Mouse (Mus musculus) cerebellum, adult 8-10 months (tissue): Measurements from ENCODE around the gene Gm3415.
"Not testable (repeated sequence)": the region's sequence is repeated elsewhere in the genome, so short reads cannot be mapped to it uniquely, and the experiment has no call there.

ENCODE experiments used
- DNase-seq: peaks from one replicate; pipeline ENCODE4 v3.0.0; 2022

Gm3415 gene

GRCm38 (mm10) chr5:146555836-146556235, at the start of gene Gm3415:
Gene Gm3415, plus strand, starts transcription at chr5:146556136.
- not testable (repeated sequence) for DNase-seq

DNA sequence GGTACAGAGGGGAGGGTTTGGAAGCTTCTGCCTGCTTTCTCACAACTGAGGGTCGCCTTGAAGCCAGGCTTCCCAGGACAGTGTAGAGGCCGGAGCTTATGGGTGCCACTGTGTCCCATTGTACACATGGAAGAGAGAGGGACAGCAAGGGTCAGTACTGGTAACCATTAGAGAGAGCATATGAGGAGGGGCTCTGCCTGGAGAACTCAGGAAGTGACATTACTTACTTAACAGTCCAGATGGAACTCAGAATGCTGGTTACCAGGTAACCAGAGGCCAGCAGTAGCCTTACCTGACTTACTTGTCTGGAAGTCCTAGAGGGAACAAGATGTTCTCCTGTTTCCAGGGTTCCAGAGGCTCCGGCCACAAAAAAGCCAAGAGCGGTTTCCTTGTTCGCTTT, 42.1 kb upstream of the Gm3415 start, which contains the start of gene Gm3402:
Gene Gm3402 (plus strand): TSS at position 301 of the 400 bp plus-strand sequence.
- DNase-seq = not testable (repeated sequence)

GRCm38 (mm10) chr5:146525501-146525900, 30.4 kb upstream of the Gm3415 start, which contains the start of gene Gm3404:
Gene Gm3404, plus strand, starts transcription at chr5:146525801.
- not testable (repeated sequence) for DNase-seq

DNA sequence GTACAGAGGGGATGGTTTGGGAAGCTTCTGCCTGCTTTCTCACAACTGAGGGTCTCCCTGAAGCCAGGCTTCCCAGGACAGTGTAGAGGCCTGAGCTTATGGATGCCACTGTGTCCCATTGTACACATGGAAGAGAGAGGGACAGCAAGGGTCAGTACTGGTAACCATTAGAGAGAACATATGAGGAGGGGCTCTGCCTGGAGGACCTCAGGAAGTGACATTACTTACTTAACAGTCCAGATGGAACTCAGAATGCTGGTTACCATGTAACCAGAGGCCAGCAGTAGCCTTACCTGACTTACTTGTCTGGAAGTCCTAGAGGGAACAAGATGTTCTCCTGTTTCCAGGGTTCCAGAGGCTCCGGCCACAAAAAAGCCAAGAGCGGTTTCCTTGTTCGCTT, 18.6 kb upstream of the Gm3415 start, which contains the start of gene Gm3409:
Gene Gm3409 (plus strand): TSS at position 301 of the 400 bp plus-strand sequence.
- not testable (repeated sequence) for DNase-seq

- no peak for DNase-seq
Measured at GRCm38 (mm10) chr5:146564259-146564658, 8.3 kb downstream of the Gm3415 start.

GRCm38 (mm10) chr5:146567054-146567453, 11.1 kb downstream of the Gm3415 start:
- no peak for DNase-seq

- not testable (repeated sequence) for DNase-seq
Measured at GRCm38 (mm10) chr5:146570179-146570578, 14.2 kb downstream of the Gm3415 start.

DNA sequence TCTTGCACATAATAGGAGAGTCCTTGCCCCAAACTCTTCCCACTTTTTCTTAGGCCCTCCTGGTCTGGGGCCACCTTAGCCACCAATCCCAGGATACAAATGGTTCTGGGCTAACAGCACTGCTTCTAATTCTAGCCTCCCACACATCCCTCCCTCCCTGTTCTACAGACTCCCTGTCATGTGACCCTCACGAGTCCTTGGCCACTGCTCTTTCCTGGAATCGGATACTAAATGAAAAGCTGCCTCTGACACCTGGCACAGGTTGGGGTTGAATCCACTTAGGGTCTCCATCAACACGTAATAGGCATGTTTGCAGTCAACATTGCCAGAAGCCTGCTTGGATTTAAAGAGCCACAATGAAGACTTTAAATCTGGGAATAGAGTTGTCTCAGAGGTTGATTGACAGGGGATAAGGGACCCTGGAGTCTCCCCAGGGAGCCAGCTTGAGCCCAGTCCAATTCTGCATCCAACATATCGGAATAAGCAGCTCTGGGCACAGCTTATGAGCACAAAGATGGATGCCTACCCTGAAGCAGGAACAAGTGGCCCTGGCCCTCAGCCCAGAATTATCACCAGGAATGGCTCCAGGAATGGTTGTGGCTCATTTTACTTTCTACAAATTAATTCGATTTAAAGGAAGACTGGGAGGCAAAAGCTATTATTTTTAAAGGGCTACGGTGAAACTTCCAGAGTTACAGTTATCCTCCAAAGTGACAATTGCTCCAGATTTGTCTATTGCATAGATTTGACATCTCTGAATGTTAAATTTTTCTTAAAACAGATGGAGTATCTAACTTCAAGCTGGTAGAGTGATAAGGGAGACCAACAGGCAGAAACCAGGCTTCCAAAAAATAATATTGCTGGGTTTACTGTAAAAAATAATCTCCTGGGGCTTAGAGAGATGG, 16.1 kb downstream of the Gm3415 start:
- DNase-seq = not testable (repeated sequence)

GRCm38 (mm10) chr5:146572735-146573042, 16.8 kb downstream of the Gm3415 start:
- DNase-seq = not testable (repeated sequence)

DNA sequence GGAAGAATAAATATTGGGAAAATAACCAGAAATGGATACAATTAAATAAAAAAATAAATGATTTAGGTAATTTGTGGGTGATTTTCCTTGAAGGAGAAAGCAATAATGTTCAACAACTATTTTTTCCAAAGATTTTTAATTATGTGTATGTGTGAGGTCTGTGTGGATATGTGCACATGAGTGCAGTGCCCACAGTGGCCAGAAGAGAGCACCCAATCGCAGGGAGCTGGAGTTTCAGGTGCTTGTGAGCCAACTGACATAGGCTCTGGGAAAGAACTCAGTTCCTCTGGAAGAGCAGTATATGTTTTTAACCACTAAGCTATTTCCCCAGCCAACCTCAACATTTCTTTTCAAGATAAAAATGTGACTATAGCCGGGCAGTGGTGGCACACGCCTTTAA, 20.7 kb downstream of the Gm3415 start:
- no peak for DNase-seq

DNA sequence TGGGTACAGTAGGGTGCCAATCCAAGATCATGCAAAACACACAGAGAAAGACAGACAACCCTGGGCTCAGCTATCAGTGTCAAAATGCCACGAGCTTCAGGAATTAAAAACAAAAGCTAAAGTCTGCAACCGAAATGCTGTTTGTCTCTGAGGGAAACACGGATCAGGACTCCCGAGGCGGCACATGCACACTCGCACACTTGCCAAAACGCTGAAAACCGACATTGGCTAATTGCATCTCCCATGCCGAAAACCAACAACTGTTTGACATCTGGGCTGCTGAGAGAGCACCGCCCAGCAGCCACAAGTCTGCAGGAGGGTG, 28.2 kb downstream of the Gm3415 start:
- no peak for DNase-seq

GRCm38 (mm10) chr5:146584478-146585306, 28.8 kb downstream of the Gm3415 start, which contains the start of gene Gpr12:
Gene Gpr12, minus strand, starts transcription at chr5:146585239.
- no peak for DNase-seq

- no peak for DNase-seq
Measured at GRCm38 (mm10) chr5:146585307-146585651, 29.3 kb downstream of the Gm3415 start.

- no peak for DNase-seq
Measured at GRCm38 (mm10) chr5:146586357-146587070, 30.6 kb downstream of the Gm3415 start.

DNA sequence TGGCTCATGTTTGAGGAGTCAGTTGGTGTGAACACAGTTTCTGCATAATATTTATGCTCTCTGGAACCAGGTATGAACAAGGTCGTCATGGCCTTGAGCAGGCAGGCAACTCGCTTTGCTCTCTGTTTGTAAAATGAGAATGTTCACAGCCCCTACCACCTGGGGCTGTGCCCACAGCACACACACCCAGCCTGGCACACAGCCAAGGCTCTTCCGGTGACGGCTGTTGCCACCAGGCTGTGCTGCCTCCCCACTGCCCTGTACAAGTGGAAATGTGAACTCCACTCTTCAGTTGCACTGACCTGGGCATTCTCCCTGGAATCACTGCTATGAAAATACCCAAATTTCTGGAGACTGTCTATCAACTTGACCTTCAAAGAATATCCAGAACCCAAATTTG, 35.1 kb downstream of the Gm3415 start:
- DNase-seq = no peak

- DNase-seq = no peak
Measured at GRCm38 (mm10) chr5:146591636-146592035, 35.7 kb downstream of the Gm3415 start.

- DNase-seq = no peak
Measured at GRCm38 (mm10) chr5:146592580-146592979, 36.6 kb downstream of the Gm3415 start.

GRCm38 (mm10) chr5:146596612-146597502, 40.9 kb downstream of the Gm3415 start:
- no peak for DNase-seq

DNA sequence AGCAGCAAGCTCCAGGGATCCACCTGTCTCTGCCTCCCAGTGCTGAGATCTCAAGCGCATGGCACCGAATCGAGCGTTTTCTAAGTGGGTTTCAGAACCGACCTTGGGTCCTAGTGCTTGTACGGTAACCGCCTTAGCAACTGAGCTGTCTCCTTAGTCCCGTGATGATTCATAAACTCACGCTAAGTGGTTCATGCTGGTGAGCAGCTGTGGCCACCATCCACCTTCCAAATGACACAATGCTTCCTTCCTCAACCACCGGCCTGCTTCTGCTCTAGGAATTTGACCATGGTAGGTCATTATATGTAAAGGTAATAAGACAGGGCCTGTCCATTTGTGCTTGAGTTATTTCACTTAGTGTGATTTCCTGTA, 41.6 kb downstream of the Gm3415 start:
- no peak for DNase-seq

DNA sequence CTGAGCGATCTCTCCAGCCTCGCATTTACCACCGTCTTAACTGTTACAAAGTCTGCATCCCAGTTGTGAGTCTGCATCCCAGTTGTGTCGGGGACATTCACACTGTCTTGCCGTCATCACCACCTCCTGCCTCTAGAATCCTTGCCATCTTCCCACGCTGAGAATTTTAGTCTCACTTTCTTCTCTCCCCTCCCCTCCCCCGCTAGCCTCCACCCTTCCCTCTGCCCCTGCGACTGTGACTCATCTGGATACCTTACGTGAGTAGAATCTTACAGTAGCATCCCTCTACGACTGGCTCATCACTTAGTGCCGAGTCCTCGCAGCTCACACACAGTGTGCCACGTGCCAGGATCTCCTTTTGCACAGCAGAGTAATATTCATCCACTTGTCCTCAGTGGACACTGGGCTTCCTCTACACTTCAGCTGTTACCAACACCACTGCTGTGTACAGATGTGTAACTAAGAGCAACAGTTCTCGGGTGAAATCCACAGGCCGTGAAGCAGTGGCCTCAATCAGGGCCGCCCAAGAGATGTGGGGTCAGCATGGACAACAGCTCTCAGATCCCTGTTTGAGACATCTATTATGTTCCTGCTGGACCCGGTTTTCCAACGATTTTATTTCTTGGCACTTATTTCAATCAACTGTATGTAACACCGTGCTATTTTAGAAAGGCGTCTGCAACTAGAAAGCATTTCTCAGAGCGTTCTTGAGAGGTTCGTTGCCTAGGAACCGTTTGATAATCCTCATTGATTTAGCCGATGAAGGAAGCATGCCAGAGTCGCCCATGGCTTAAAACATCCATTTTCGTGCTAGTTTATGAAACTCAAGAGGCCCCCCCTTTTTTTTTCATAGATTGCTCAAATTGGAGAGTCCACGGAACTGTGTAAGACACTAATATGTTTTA, 42.5 kb downstream of the Gm3415 start:
- no peak for DNase-seq

DNA sequence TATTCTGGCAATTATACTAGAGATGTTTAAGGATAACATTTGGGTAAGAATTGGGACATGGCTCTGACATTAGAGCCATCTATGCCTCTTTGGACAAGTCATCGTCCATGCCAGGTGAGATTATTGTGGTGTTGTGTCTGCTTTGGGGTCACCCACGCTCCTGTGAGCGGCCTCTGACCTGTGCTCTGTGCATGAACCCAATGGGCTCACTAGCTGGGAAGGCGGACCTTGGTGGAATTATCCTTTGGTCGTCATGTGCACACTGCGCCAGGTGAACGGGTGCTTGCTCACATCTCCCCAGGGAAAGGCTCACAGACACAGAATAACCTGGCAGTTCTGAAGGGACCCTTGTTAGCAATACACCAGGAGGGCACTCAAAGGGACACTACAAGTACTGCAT, 43.3 kb downstream of the Gm3415 start:
- not testable (repeated sequence) for DNase-seq
